Mouse (Mus musculus) thymus, adult 2 months (tissue): Measurements from ENCODE around the gene Psma1.

ENCODE experiments used
- CTCF ChIP-seq: fragments of 200-500 bp; IDR thresholded peaks from 2 replicates; pipeline ENCODE4 v1.5.1; 2012; ENCODE audit warnings: mild to moderate bottlenecking, control low read depth, low read length, moderate library complexity, borderline replicate concordance; ENCODE audit not compliant: control insufficient read depth, poor library complexity, insufficient read depth; ENCODE audit errors: extremely low read depth
- POLR2A ChIP-seq: fragments of 200-500 bp; IDR thresholded peaks from 2 replicates; pipeline ENCODE4 v1.6.1; 2012; ENCODE audit warnings: mild to moderate bottlenecking, low read length, control low read depth, moderate library complexity; ENCODE audit not compliant: control insufficient read depth, poor library complexity, insufficient read depth; ENCODE audit errors: extremely low read depth

GRCm38 (mm10) chr7:114233980-114234379 is 41.9 kb downstream of the Psma1 start:
- no peak for TF ChIP-seq CTCF
- no peak for TF ChIP-seq POLR2A
